Mouse (Mus musculus) urinary bladder, postnatal 10 days (tissue): ENCODE data around the gene Ccnd3.
"Not testable (repeated sequence)": the region's sequence is repeated elsewhere in the genome, so short reads cannot be mapped to it uniquely, and the experiment has no call there.

Experiments used
- DNase-seq: peaks from one replicate; pipeline ENCODE4 v3.0.0; 2022; ENCODE audit warnings: low spot score

Ccnd3 gene

GRCm38 (mm10) chr17:47618556-47619311 is 113.9 kb downstream of the Ccnd3 start:
- DNase-seq = no peak

- DNase-seq = no peak
Observed at GRCm38 (mm10) chr17:47622912-47623554, 118.2 kb downstream of the Ccnd3 start.

DNA sequence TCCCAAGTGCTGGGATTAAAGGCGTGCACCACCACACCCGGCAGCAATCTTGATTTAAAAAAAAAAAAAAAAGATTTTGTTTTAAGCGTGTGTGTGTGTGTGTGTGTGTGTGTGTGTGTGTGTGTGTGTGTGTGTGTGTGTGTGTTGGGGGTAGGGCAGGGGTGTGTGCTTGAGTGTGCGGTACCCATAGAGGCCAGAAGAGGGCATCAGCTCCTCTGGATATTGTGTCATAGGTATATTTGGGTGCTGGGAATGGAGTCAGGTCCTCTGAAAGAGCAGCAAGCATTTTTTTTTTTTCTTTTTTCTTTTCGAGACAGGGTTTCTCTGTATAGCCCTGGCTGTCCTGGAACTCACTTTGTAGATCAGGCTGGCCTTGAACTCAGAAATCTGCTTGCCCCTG is 119.7 kb downstream of the Ccnd3 start:
- DNase-seq = not testable (repeated sequence)

DNA sequence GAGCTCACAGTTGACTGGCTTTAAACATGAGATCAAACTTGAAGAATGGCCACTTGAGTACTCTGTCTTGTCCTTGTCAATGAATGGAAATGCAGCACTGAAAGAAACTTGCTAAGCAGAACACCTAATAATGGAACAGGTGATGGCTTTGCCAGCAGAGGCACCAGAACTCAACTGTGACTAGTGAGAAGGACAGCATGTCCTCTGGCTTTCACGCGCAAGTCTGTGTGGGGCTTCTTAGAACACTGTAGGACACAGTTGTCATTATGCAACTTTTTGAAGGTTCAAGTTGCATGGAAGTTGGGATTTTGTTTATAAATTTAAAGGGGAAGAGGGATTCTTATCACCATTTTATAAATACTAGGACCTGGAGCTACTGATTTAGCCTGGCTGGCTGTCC is 120.2 kb downstream of the Ccnd3 start:
- no peak for DNase-seq

DNA sequence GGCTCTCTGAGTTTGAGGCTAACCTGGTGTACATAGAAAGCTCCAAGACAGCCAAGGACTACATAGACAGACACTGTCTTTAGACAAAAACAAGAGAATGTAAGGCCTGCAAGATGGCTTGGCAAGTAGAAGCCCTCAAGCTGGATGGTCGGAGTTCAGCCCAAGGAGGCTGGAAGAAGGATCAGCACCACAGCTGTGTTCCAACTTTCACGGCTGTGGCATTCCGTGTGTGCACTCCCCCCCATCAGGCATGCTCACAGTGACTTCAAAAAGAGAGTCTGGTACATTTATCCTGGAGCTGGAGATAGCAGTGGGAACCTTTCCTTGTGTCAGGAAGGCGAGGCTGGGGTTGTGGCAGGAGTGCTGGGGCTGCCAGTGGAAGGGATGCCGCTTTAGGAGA is 121.2 kb downstream of the Ccnd3 start:
- DNase-seq = no peak

DNA sequence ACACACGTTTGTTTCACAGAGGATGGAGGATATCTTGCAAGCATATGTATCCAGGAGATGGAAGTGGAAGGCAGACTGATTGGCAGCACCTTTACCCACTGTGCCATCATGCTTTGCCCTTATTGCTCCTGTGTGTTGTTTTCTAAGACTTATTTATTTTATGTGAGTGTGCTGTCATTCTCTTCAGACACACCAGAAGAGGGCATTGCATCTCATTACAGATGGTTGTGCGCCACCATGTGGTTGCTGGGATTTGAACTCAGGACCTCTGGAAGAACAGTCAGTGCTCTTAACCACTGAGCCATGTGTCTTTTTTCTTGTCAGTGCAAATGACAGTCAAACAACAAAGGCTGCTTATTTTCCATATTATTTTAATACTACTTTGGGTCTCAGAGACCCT is 122.9 kb downstream of the Ccnd3 start:
- DNase-seq = no peak

GRCm38 (mm10) chr17:47628851-47629676 is 124.2 kb downstream of the Ccnd3 start:
- peak; percentile 81 for DNase-seq

DNA sequence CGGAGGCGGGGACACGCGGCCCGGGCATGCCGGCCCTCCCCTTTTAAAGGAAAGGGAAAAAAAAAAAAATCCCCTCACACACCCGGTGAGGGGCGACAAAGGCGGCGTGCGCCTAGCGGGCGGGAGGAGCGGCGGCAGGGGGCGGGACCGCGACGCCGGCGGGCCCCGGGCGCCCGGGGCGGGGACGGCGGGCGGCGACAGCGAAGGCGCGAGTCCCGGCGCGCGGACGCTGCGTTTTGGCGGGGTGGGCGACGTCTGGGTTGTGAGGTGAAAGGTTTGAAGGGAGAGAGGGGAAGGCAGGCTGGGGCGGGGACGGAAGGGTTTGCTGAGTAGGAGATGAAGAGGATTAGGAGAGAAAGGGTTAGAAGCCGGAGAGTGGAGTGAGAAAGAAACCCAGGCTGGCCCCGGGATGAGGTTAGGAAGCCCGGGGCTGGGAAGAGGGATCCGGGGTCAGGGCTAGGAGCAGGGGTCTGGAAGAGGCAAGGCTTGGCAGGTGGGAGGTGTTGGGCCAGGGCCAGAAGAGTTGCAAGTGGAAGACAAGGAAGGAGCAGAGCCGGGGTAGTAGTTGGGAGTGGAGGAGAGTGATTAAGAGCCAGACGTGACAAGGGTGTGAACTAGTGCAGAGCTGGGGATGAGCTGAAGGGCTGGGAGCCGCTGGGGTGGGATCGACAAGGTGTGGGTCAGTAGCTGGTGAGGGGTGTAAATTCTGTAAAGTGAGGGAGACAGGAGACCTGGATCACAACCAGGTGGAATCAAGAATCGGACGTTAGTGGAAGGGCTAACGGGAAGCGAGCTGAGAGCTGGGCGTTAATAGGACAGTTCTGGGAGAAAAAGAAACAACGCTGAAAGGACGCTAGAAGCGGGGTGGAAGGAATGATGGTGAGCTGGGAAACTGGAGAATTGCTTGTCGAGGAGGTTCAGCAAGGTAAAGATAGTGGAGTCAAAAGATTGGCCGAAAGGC is 125.1 kb downstream of the Ccnd3 start:
- DNase-seq = no peak

DNA sequence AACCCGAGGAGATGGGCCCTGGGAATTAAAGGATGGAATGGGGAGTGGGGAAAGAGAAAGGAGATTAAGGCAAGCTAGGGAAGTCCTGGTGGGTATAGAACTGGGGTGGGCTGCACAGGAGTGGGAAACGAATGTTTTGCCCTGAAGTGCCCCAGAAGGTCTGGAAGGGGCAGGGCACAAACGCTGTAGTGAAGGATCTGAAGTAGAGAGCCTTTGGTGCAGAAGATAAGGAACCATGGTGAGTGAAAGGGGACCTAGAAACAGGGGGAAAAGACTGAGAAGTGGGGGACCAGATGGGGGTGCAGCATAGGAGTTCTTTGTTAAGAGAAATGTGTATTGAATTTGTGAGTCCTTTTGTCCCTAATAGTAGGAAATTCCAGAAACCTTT is 125.8 kb downstream of the Ccnd3 start, which contains the start of gene Usp49:
Gene Usp49 (plus strand): TSS at position 13 of the 388 bp plus-strand sequence.
- DNase-seq = no peak

- no peak for DNase-seq
Observed at GRCm38 (mm10) chr17:47632181-47632840, 127.5 kb downstream of the Ccnd3 start.

DNA sequence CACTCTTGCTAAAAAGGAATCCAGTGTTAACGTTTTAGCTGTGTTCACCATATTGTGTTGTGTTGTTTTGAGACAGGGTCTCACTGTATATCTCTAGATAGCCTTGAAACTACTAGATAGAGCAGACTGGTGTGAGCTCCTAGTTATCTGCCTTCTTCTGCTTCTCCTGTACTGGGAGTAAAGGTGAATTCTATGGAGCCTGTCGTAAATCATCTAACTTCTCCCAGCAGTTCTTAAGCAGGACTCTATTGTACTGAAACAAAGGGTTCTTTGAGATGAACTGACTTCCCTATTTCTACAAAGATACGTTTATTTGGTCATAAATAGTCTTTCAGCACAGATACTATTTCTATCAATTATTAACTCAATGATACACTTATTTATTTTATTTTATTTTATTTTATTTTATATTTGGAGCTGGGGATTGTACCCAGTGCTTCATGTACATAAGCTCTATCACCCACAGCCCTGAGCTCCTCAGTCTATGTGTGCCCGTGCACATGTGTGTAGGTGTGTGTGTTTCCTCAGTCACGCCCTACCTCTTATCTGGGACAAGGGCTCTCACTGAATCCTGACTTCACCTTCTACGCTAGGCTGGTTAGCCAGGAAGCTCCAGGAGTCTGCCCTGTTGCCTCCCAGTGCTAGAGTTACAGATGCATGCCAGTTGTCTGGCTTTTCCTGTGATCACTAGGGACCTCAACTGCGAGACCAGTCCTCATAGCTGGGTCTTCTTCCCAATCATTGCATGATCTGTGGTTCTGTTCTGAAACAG is 129.3 kb downstream of the Ccnd3 start:
- no peak for DNase-seq

GRCm38 (mm10) chr17:47642992-47643391 is 138.1 kb downstream of the Ccnd3 start:
- DNase-seq = no peak

- no peak for DNase-seq
Observed at GRCm38 (mm10) chr17:47646683-47647082, 141.8 kb downstream of the Ccnd3 start.

DNA sequence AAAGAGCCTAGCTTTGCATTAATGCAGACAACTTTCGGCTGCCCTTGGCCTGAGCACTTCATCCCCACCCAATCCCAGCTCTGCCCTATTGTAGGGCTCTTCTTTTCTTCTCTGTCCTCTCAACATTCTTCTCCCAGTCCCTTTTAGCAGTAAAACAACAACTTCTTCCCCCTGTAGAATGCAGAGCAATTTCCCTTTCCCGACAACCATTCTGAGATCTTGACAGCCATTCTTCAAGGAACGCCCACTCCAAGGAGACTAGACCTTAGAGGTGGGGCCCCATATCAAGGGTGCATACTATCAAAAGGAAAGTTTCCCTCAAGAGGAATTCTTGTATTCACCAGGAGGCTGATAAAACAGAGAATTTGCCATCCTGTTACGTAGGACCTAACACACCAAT is 144.1 kb downstream of the Ccnd3 start:
- DNase-seq = no peak
